Mouse (Mus musculus) ZHBTc4 (cell line): ENCODE results near the gene Dnajc13.

Experiments
- DNase-seq: peaks from one replicate; pipeline ENCODE4 v3.0.0-alpha.2; 2011; ENCODE audit warnings: low read depth, low spot score

Dnajc13 gene

GRCm38 (mm10) chr9:104183181-104183580 is 79.5 kb downstream of the Dnajc13 start:
- DNase-seq: no peak

GRCm38 (mm10) chr9:104182328-104182727 is 80.4 kb downstream of the Dnajc13 start:
- no peak for DNase-seq

GRCm38 (mm10) chr9:104181626-104182025 is 81.1 kb downstream of the Dnajc13 start:
- no peak for DNase-seq

GRCm38 (mm10) chr9:104180046-104180445 is 82.7 kb downstream of the Dnajc13 start:
- DNase-seq: no peak

- no peak for DNase-seq
These were observed 90.4 kb downstream of the Dnajc13 start for GRCm38 (mm10) chr9:104172342-104172741.

- DNase-seq: no peak
These were observed 91.1 kb downstream of the Dnajc13 start for GRCm38 (mm10) chr9:104171651-104172050.

- DNase-seq: no peak
These were observed 92.7 kb downstream of the Dnajc13 start for GRCm38 (mm10) chr9:104169986-104170385.

- no peak for DNase-seq
These were observed 96.8 kb downstream of the Dnajc13 start for GRCm38 (mm10) chr9:104165926-104166325.

GRCm38 (mm10) chr9:104164194-104164593 is 98.5 kb downstream of the Dnajc13 start:
- no peak for DNase-seq

GRCm38 (mm10) chr9:104161117-104161516 is 101.6 kb downstream of the Dnajc13 start:
- no peak for DNase-seq

GRCm38 (mm10) chr9:104157291-104157690 is 105.4 kb downstream of the Dnajc13 start:
- no peak for DNase-seq

- no peak for DNase-seq
These were observed 106.2 kb downstream of the Dnajc13 start for GRCm38 (mm10) chr9:104156506-104156905.

GRCm38 (mm10) chr9:104155100-104155715 is 107.5 kb downstream of the Dnajc13 start:
- peak; percentile 83 for DNase-seq

- no peak for DNase-seq
These were observed 110.6 kb downstream of the Dnajc13 start for GRCm38 (mm10) chr9:104152121-104152520.

GRCm38 (mm10) chr9:104148969-104149368 is 113.8 kb downstream of the Dnajc13 start:
- no peak for DNase-seq

GRCm38 (mm10) chr9:104146683-104147082 is 116.0 kb downstream of the Dnajc13 start:
- DNase-seq: peak; percentile 54

GRCm38 (mm10) chr9:104144314-104144996 is 118.3 kb downstream of the Dnajc13 start:
- DNase-seq: peak; percentile 70

GRCm38 (mm10) chr9:104142805-104143204 is 119.9 kb downstream of the Dnajc13 start:
- DNase-seq: no peak

GRCm38 (mm10) chr9:104140351-104140750 is 122.4 kb downstream of the Dnajc13 start:
- no peak for DNase-seq

GRCm38 (mm10) chr9:104130141-104130755 is 132.5 kb downstream of the Dnajc13 start:
- DNase-seq: peak; percentile 34

- DNase-seq: no peak
These were observed 134.6 kb downstream of the Dnajc13 start for GRCm38 (mm10) chr9:104128110-104128509.

GRCm38 (mm10) chr9:104126833-104127232 is 135.9 kb downstream of the Dnajc13 start, which contains the start of gene Ackr4:
TSS of gene Ackr4 (minus strand) at chr9:104126933.
- no peak for DNase-seq

GRCm38 (mm10) chr9:104123622-104124021 is 139.1 kb downstream of the Dnajc13 start:
- no peak for DNase-seq
